Mouse (Mus musculus): ENCODE data around the gene Sema3c.

The Sema3c gene

GRCm38 (mm10) chr5:17647643-17648226 is 73.7 kb downstream of the Sema3c start:
- DNase-seq (ENCODE audit: low read depth, low spot score) = no peak

GRCm38 (mm10) chr5:17648865-17649542 is 74.9 kb downstream of the Sema3c start:
- no peak for DNase-seq (ENCODE audit: low read depth, low spot score)

GRCm38 (mm10) chr5:17661223-17661622 is 87.1 kb downstream of the Sema3c start:
- DNase-seq (ENCODE audit: low read depth, low spot score) = no peak

GRCm38 (mm10) chr5:17671356-17671755 is 97.3 kb downstream of the Sema3c start:
- DNase-seq (ENCODE audit: low read depth, low spot score) = no peak

GRCm38 (mm10) chr5:17680862-17681261 is 106.8 kb downstream of the Sema3c start:
- no peak for DNase-seq (ENCODE audit: low read depth, low spot score)

- no peak for DNase-seq (ENCODE audit: low read depth, low spot score)
Observed at GRCm38 (mm10) chr5:17689121-17689520, 115.0 kb downstream of the Sema3c start.

GRCm38 (mm10) chr5:17689604-17690003 is 115.5 kb downstream of the Sema3c start:
- DNase-seq (ENCODE audit: low read depth, low spot score) = no peak

- no peak for DNase-seq (ENCODE audit: low read depth, low spot score)
Observed at GRCm38 (mm10) chr5:17695366-17695765, 121.3 kb downstream of the Sema3c start.

GRCm38 (mm10) chr5:17698905-17699304 is 124.8 kb downstream of the Sema3c start:
- no peak for DNase-seq (ENCODE audit: low read depth, low spot score)

GRCm38 (mm10) chr5:17704160-17704559 is 130.1 kb downstream of the Sema3c start:
- DNase-seq (ENCODE audit: low read depth, low spot score) = no peak

GRCm38 (mm10) chr5:17707086-17707485 is 133.0 kb downstream of the Sema3c start:
- no peak for DNase-seq (ENCODE audit: low read depth, low spot score)

- DNase-seq (ENCODE audit: low read depth, low spot score) = no peak
Observed at GRCm38 (mm10) chr5:17712374-17712773, 138.3 kb downstream of the Sema3c start.

GRCm38 (mm10) chr5:17715206-17715605 is 141.1 kb downstream of the Sema3c start:
- no peak for DNase-seq (ENCODE audit: low read depth, low spot score)

GRCm38 (mm10) chr5:17720011-17720410 is 145.9 kb downstream of the Sema3c start:
- DNase-seq (ENCODE audit: low read depth, low spot score) = no peak

GRCm38 (mm10) chr5:17724031-17724430 is 149.9 kb downstream of the Sema3c start:
- DNase-seq (ENCODE audit: low read depth, low spot score) = no peak

- DNase-seq (ENCODE audit: low read depth, low spot score) = no peak
Observed at GRCm38 (mm10) chr5:17728047-17728446, 154.0 kb downstream of the Sema3c start.

- no peak for DNase-seq (ENCODE audit: low read depth, low spot score)
Observed at GRCm38 (mm10) chr5:17739805-17740204, 165.7 kb downstream of the Sema3c start.

GRCm38 (mm10) chr5:17746520-17746919 is 172.4 kb downstream of the Sema3c start:
- no peak for DNase-seq (ENCODE audit: low read depth, low spot score)

- DNase-seq (ENCODE audit: low read depth, low spot score) = no peak
Observed at GRCm38 (mm10) chr5:17747143-17747542, 173.1 kb downstream of the Sema3c start.

- no peak for DNase-seq (ENCODE audit: low read depth, low spot score)
Observed at GRCm38 (mm10) chr5:17748293-17748692, 174.2 kb downstream of the Sema3c start.

- no peak for DNase-seq (ENCODE audit: low read depth, low spot score)
Observed at GRCm38 (mm10) chr5:17753471-17754005, 179.5 kb downstream of the Sema3c start.

GRCm38 (mm10) chr5:17766006-17766677 is 192.1 kb downstream of the Sema3c start:
- DNase-seq (ENCODE audit: low read depth, low spot score) = peak; percentile 11

- DNase-seq (ENCODE audit: low read depth, low spot score) = no peak
Observed at GRCm38 (mm10) chr5:17770328-17770727, 196.2 kb downstream of the Sema3c start.
